Comparison of ENCODE assay signal across 10 mouse cellular contexts in genomic region chr10:79840091-79840490, GRCm38 (mm10). TPM values are rescaled to one million over a fixed set of nuclear protein-coding genes. Genes with fewer than 3 reads are reported as not detected.
DNase-seq lines count a peak whose midpoint lies in the region; ATAC-seq and TF ChIP-seq lines count a peak whose summit lies in the region.
"Had no signal": no experiment of that assay in that cellular context is flagged by ENCODE, and none has a peak within 500 bp of the region (broad histone marks: within the 10 kb centered on the region; RNA-seq: fewer than 3 reads in every experiment).

No protein-coding gene starts in this region.

- WGBS in kidney, embryonic 15.5 days, result 91% methylated on average over 3 of the region's 3 CpGs
- 90% methylated on average over 3 of the region's 3 CpGs for WGBS in embryonic facial prominence, embryonic 11.5 days
- 91% methylated on average over 3 of the region's 3 CpGs for WGBS in forebrain, postnatal 0 days
- WGBS in midbrain, embryonic 15.5 days, result 87% methylated on average over 3 of the region's 3 CpGs

- no peaks in the 10 kb centered on the region for H3K27me3 ChIP-seq in kidney, embryonic 15.5 days
- H3K27me3 ChIP-seq in embryonic facial prominence, embryonic 11.5 days (ENCODE audit: control insufficient read depth, insufficient read depth, low read length), result no peaks in the 10 kb centered on the region
- H3K27me3 ChIP-seq in forebrain, postnatal 0 days (ENCODE audit: insufficient read depth, low read length), result no peaks in the 10 kb centered on the region
- no peaks in the 10 kb centered on the region for H3K27me3 ChIP-seq in midbrain, embryonic 15.5 days (replicated peaks)

- no peaks in the 10 kb centered on the region for H3K36me3 ChIP-seq in kidney, embryonic 15.5 days
- H3K36me3 ChIP-seq in embryonic facial prominence, embryonic 11.5 days (replicated peaks; ENCODE audit: control insufficient read depth, insufficient read depth, low read depth, low read length), result no peaks in the 10 kb centered on the region
- H3K36me3 ChIP-seq in forebrain, postnatal 0 days (ENCODE audit: insufficient read depth), result no peaks in the 10 kb centered on the region
- no peaks in the 10 kb centered on the region for H3K36me3 ChIP-seq in midbrain, embryonic 15.5 days (replicated peaks)

- H3K4me1 ChIP-seq in kidney, embryonic 15.5 days, result peaks cover 54% of the 10 kb centered on the region
- no peaks in the 10 kb centered on the region for H3K4me1 ChIP-seq in embryonic facial prominence, embryonic 11.5 days (ENCODE audit: control insufficient read depth, insufficient read depth, low read length)
- no peaks in the 10 kb centered on the region for H3K4me1 ChIP-seq in forebrain, postnatal 0 days (ENCODE audit: insufficient read depth)
- peaks cover 17% of the 10 kb centered on the region for H3K4me1 ChIP-seq in midbrain, embryonic 15.5 days

- peak overlapping the region; percentile 42; the same call in 1 of the 2 replicates for H3K9ac ChIP-seq in kidney, embryonic 15.5 days
- no peak overlapping the region for H3K9ac ChIP-seq in embryonic facial prominence, embryonic 11.5 days (replicated peaks; ENCODE audit: low read length)
- H3K9ac ChIP-seq in forebrain, postnatal 0 days, result 0 out of 2 replicates have a peak overlapping the region, but pooled peaks have one; percentile 40
- H3K9ac ChIP-seq in midbrain, embryonic 15.5 days, result no peak overlapping the region

- peak overlapping the region; percentile 65 for H3K4me2 ChIP-seq in kidney, embryonic 15.5 days
- peak overlapping the region; percentile 71; the same call in 1 of the 2 replicates for H3K4me2 ChIP-seq in embryonic facial prominence, embryonic 11.5 days (ENCODE audit: low read depth, low read length)
- H3K4me2 ChIP-seq in forebrain, postnatal 0 days (ENCODE audit: low read depth), result peak overlapping the region; percentile 60; the same call in 1 of the 2 replicates
- no peak overlapping the region for H3K4me2 ChIP-seq in midbrain, embryonic 15.5 days

- peak overlapping the region; percentile 43 for H3K4me3 ChIP-seq in kidney, embryonic 15.5 days (replicated peaks)
- no peak overlapping the region for H3K4me3 ChIP-seq in embryonic facial prominence, embryonic 11.5 days (ENCODE audit: low read depth, low read length)
- H3K4me3 ChIP-seq in forebrain, postnatal 0 days (ENCODE audit: low read depth, low read length), result no peak overlapping the region
- no peak overlapping the region for H3K4me3 ChIP-seq in midbrain, embryonic 15.5 days

- DNase-seq in kidney, postnatal 36 days, result no peak
- no peak for DNase-seq in embryonic facial prominence, embryonic 11.5 days (ENCODE audit: low spot score)
- DNase-seq in forebrain, postnatal 0 days, result no peak
- DNase-seq in urinary bladder, adult 18-20 months (ENCODE audit: low spot score in 2 of 2), result no peak
- no peak for DNase-seq in urinary bladder, postnatal 10 days (ENCODE audit: low spot score)
- DNase-seq in gastrocnemius, adult 18-20 months (ENCODE audit: low spot score), result no peak
- DNase-seq: cerebellum, adult 8-10 months had no signal

- ATAC-seq in kidney, embryonic 15.5 days (replicated peaks; ENCODE audit: low FRiP score), result no peak
- no peak for ATAC-seq in embryonic facial prominence, embryonic 11.5 days (replicated peaks; ENCODE audit: insufficient number of reproducible peaks, low FRiP score, low TSS enrichment, low read depth)
- ATAC-seq in forebrain, postnatal 0 days, result no peak
- ATAC-seq in midbrain, embryonic 15.5 days (replicated peaks), result no peak

- H3K9me3 ChIP-seq in kidney, embryonic 15.5 days (replicated peaks), result no peaks in the 10 kb centered on the region
- no peaks in the 10 kb centered on the region for H3K9me3 ChIP-seq in embryonic facial prominence, embryonic 11.5 days (replicated peaks; ENCODE audit: control insufficient read depth, low read length)
- no peaks in the 10 kb centered on the region for H3K9me3 ChIP-seq in forebrain, postnatal 0 days (ENCODE audit: low read length)
- H3K9me3 ChIP-seq in midbrain, embryonic 15.5 days, result no peaks in the 10 kb centered on the region

- H3K27ac ChIP-seq in kidney, embryonic 15.5 days, result peak overlapping the region; percentile 96
- H3K27ac ChIP-seq in embryonic facial prominence, embryonic 11.5 days (replicated peaks; ENCODE audit: low read depth, low read length), result peak overlapping the region; percentile 53
- peak overlapping the region; percentile 64; the same call in 1 of the 2 replicates for H3K27ac ChIP-seq in forebrain, postnatal 0 days (ENCODE audit: low read depth, low read length)
- H3K27ac ChIP-seq in midbrain, embryonic 15.5 days, result peak overlapping the region; percentile 30; the same call in 1 of the 2 replicates

- TF ChIP-seq CTCF in forebrain, postnatal 0 days (IDR thresholded peaks at IDR 0.05; ENCODE audit: low read depth), result no peak

RNA-seq across cellular contexts. Expression of gene Ptbp1, which starts 14.1 kb away (rescaled TPM):
- polyA plus RNA-seq in kidney, embryonic 15.5 days (2015; fragmentation: Nextera tagmentation; extraction: Ambion mirVana), result 398 and 438 TPM in 2 replicates
- polyA plus RNA-seq in embryonic facial prominence, embryonic 11.5 days (2014; fragmentation: Nextera tagmentation; extraction: Ambion mirVana), result 237 and 257 TPM in 2 replicates
- 92.9 and 97.3 TPM in 2 replicates for total RNA-seq in forebrain, postnatal 0 days (2014; rRNA removed)
- 53.7 and 55.7 TPM in 2 replicates for polyA plus RNA-seq in forebrain, postnatal 0 days (2015; fragmentation: Nextera tagmentation; extraction: Ambion mirVana)
- 72.7 and 79.4 TPM in 2 replicates for polyA plus RNA-seq in midbrain, embryonic 15.5 days (2015; fragmentation: Nextera tagmentation; extraction: Ambion mirVana)
- 10 to 100 TPM; 12.7 to 22.7 TPM for total RNA-seq in gastrocnemius, adult 18-20 months (2021)

RNA-seq across cellular contexts. Expression of gene Misp, which starts 19.3 kb away (rescaled TPM):
- polyA plus RNA-seq in kidney, embryonic 15.5 days (2015; fragmentation: Nextera tagmentation; extraction: Ambion mirVana), result 14.9 and 15.2 TPM in 2 replicates
- polyA plus RNA-seq in embryonic facial prominence, embryonic 11.5 days (2014; fragmentation: Nextera tagmentation; extraction: Ambion mirVana), result 0.39 and 0.82 TPM in 2 replicates
- 0.24 and 0.77 TPM in 2 replicates for total RNA-seq in forebrain, postnatal 0 days (2014; rRNA removed)
- 0.09 and 0.41 TPM in 2 replicates for polyA plus RNA-seq in forebrain, postnatal 0 days (2015; fragmentation: Nextera tagmentation; extraction: Ambion mirVana)
- polyA plus RNA-seq in midbrain, embryonic 15.5 days (2015; fragmentation: Nextera tagmentation; extraction: Ambion mirVana), result 0.23 and 0.85 TPM in 2 replicates
- total RNA-seq in gastrocnemius, adult 18-20 months (2021), result under 1 TPM in 1 of 2 experiments, not detected in 1; 0.40 TPM
- total RNA-seq: hematopoietic stem cell, adult 5-6 weeks had no signal

RNA-seq across cellular contexts. Expression of gene Prtn3, which starts 34.2 kb away (rescaled TPM):
- polyA plus RNA-seq in kidney, embryonic 15.5 days (2015; fragmentation: Nextera tagmentation; extraction: Ambion mirVana), result 7.4 and 8.3 TPM in 2 replicates
- polyA plus RNA-seq in embryonic facial prominence, embryonic 11.5 days (2014; fragmentation: Nextera tagmentation; extraction: Ambion mirVana), result 10.9 and 11.2 TPM in 2 replicates
- 4.9 and 7.8 TPM in 2 replicates for total RNA-seq in forebrain, postnatal 0 days (2014; rRNA removed)
- polyA plus RNA-seq in forebrain, postnatal 0 days (2015; fragmentation: Nextera tagmentation; extraction: Ambion mirVana), result 14.9 and 15.4 TPM in 2 replicates
- 12.2 and 13.3 TPM in 2 replicates for polyA plus RNA-seq in midbrain, embryonic 15.5 days (2015; fragmentation: Nextera tagmentation; extraction: Ambion mirVana)
- total RNA-seq in gastrocnemius, adult 18-20 months (2021), result not detected

RNA-seq across cellular contexts. Expression of gene Plppr3, which starts 34.3 kb away (rescaled TPM):
- polyA plus RNA-seq in kidney, embryonic 15.5 days (2015; fragmentation: Nextera tagmentation; extraction: Ambion mirVana), result 62.1 and 74.5 TPM in 2 replicates
- polyA plus RNA-seq in embryonic facial prominence, embryonic 11.5 days (2014; fragmentation: Nextera tagmentation; extraction: Ambion mirVana), result 78.3 and 85.8 TPM in 2 replicates
- 427 and 473 TPM in 2 replicates for total RNA-seq in forebrain, postnatal 0 days (2014; rRNA removed)
- 309 and 328 TPM in 2 replicates for polyA plus RNA-seq in forebrain, postnatal 0 days (2015; fragmentation: Nextera tagmentation; extraction: Ambion mirVana)
- polyA plus RNA-seq in midbrain, embryonic 15.5 days (2015; fragmentation: Nextera tagmentation; extraction: Ambion mirVana), result 496 and 503 TPM in 2 replicates
- under 1 TPM; 0.11 to 0.17 TPM for total RNA-seq in gastrocnemius, adult 18-20 months (2021)

RNA-seq across cellular contexts. Expression of gene Elane, which starts 46.0 kb away (rescaled TPM):
- 2.6 and 3.4 TPM in 2 replicates for polyA plus RNA-seq in kidney, embryonic 15.5 days (2015; fragmentation: Nextera tagmentation; extraction: Ambion mirVana)
- 0.50 and 0.88 TPM in 2 replicates for polyA plus RNA-seq in embryonic facial prominence, embryonic 11.5 days (2014; fragmentation: Nextera tagmentation; extraction: Ambion mirVana)
- total RNA-seq in forebrain, postnatal 0 days (2014; rRNA removed), result not detected in 2 replicates
- 0.15 TPM in 1 of 2 replicates, not detected in the other for polyA plus RNA-seq in forebrain, postnatal 0 days (2015; fragmentation: Nextera tagmentation; extraction: Ambion mirVana)
- polyA plus RNA-seq in midbrain, embryonic 15.5 days (2015; fragmentation: Nextera tagmentation; extraction: Ambion mirVana), result 1.2 TPM in 1 of 2 replicates, not detected in the other
- not detected for total RNA-seq in gastrocnemius, adult 18-20 months (2021)

Comparison
In these comparisons a context has a peak if more than half of its experiments do, and no peak if none do; other contexts are left out.
1. H3K27ac ChIP-seq: peak in every context shown above with its lines; median percentile 96 in kidney, embryonic 15.5 days; 64 in forebrain, postnatal 0 days; 53 in embryonic facial prominence, embryonic 11.5 days; 30 in midbrain, embryonic 15.5 days.
2. H3K9ac ChIP-seq: peak in kidney, embryonic 15.5 days (single experiment) and forebrain, postnatal 0 days (single experiment); none in embryonic facial prominence, embryonic 11.5 days (single experiment) and midbrain, embryonic 15.5 days (single experiment).